Mouse (Mus musculus): Measurements from ENCODE around the gene Cybc1.

Gene Cybc1

GRCm38 (mm10) chr11:121229018-121229439, at the start of gene Cybc1:
Cybc1 (minus strand) TSS chr11:121229322.
- peak; percentile 82; the same call in 1 of the 2 replicates for ATAC-seq (ENCODE audit: insufficient number of reproducible peaks, low FRiP score, low TSS enrichment)

GRCm38 (mm10) chr11:121278011-121278410, 48.9 kb upstream of the Cybc1 start:
- no peak for ATAC-seq (ENCODE audit: insufficient number of reproducible peaks, low FRiP score, low TSS enrichment)

- no peak for ATAC-seq (ENCODE audit: insufficient number of reproducible peaks, low FRiP score, low TSS enrichment)
Observed at GRCm38 (mm10) chr11:121277516-121277915, 48.4 kb upstream of the Cybc1 start.

GRCm38 (mm10) chr11:121261074-121261473, 32.0 kb upstream of the Cybc1 start:
- no peak for ATAC-seq (ENCODE audit: insufficient number of reproducible peaks, low FRiP score, low TSS enrichment)

- ATAC-seq (ENCODE audit: insufficient number of reproducible peaks, low FRiP score, low TSS enrichment) = peak; percentile 8; the same call in 1 of the 2 replicates
Observed at GRCm38 (mm10) chr11:121260211-121260906, 31.2 kb upstream of the Cybc1 start.

- ATAC-seq (ENCODE audit: insufficient number of reproducible peaks, low FRiP score, low TSS enrichment) = peak; percentile 96
Observed at GRCm38 (mm10) chr11:121259160-121260100, 30.3 kb upstream of the Cybc1 start, which contains the start of gene Foxk2. Foxk2 (plus strand) TSS chr11:121259990.

GRCm38 (mm10) chr11:121250196-121250595, 21.1 kb upstream of the Cybc1 start:
- no peak for ATAC-seq (ENCODE audit: insufficient number of reproducible peaks, low FRiP score, low TSS enrichment)

GRCm38 (mm10) chr11:121239669-121240068, 10.5 kb upstream of the Cybc1 start:
- no peak for ATAC-seq (ENCODE audit: insufficient number of reproducible peaks, low FRiP score, low TSS enrichment)

- ATAC-seq (ENCODE audit: insufficient number of reproducible peaks, low FRiP score, low TSS enrichment) = no peak
Observed at GRCm38 (mm10) chr11:121237345-121238128, 8.4 kb upstream of the Cybc1 start.

- ATAC-seq (ENCODE audit: insufficient number of reproducible peaks, low FRiP score, low TSS enrichment) = peak; percentile 99
Observed at GRCm38 (mm10) chr11:121236564-121237344, 7.6 kb upstream of the Cybc1 start, which contains the start of gene Narf. Narf (plus strand) TSS chr11:121237253.

- no peak for ATAC-seq (ENCODE audit: insufficient number of reproducible peaks, low FRiP score, low TSS enrichment)
Observed at GRCm38 (mm10) chr11:121235475-121236238, 6.5 kb upstream of the Cybc1 start.

GRCm38 (mm10) chr11:121232706-121233105, 3.6 kb upstream of the Cybc1 start:
- no peak for ATAC-seq (ENCODE audit: insufficient number of reproducible peaks, low FRiP score, low TSS enrichment)

GRCm38 (mm10) chr11:121231628-121232291, 2.6 kb upstream of the Cybc1 start:
- ATAC-seq (ENCODE audit: insufficient number of reproducible peaks, low FRiP score, low TSS enrichment) = no peak

- no peak for ATAC-seq (ENCODE audit: insufficient number of reproducible peaks, low FRiP score, low TSS enrichment)
Observed at GRCm38 (mm10) chr11:121231191-121231590, 2.1 kb upstream of the Cybc1 start.

GRCm38 (mm10) chr11:121228129-121229017, 749 bp downstream of the Cybc1 start:
- no peak for ATAC-seq (ENCODE audit: insufficient number of reproducible peaks, low FRiP score, low TSS enrichment)

GRCm38 (mm10) chr11:121221321-121222010, 7.7 kb downstream of the Cybc1 start:
- ATAC-seq (ENCODE audit: insufficient number of reproducible peaks, low FRiP score, low TSS enrichment) = peak; percentile 54; the same call in 1 of the 2 replicates

- no peak for ATAC-seq (ENCODE audit: insufficient number of reproducible peaks, low FRiP score, low TSS enrichment)
Observed at GRCm38 (mm10) chr11:121220771-121221170, 8.4 kb downstream of the Cybc1 start.
